Mouse (Mus musculus) frontal cortex, postnatal 14 days (tissue): ENCODE measurements around the gene Esp3.
"Not testable (repeated sequence)": the region's sequence is repeated elsewhere in the genome, so short reads cannot be mapped to it uniquely, and the experiment has no call there.

ENCODE experiments used
- DNase-seq, 2 experiments: peaks; one replicate each; pipeline ENCODE4 v3.0.0; 2022; ENCODE audit warnings: low spot score in 2 of 2

Gene Esp3

GRCm38 (mm10) chr17:40631775-40632174, at the start of gene Esp3:
Gene Esp3, plus strand, starts transcription at chr17:40632075.
- DNase-seq, result not testable (repeated sequence)

DNA sequence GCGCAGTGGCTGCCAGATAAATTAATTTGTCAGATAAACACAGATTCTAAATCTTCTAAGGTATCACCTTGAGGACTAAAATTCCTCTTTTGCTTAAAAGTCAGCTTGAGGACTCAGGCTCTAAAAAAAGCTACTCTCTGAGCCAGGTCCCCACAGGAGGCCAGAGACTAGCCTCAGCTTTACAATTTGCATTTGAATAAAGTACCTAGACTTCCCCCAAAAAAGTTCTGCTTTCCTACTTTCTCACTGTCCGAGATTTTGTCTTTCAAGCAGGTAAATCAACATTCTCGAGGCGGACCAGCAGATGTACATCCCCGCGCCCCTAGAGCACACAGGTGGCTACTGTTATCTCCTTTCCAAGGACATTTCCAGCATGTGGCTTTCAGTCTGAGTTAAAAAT, 48.0 kb upstream of the Esp3 start:
- DNase-seq, result not testable (repeated sequence)

- DNase-seq, result no peak
Measured at GRCm38 (mm10) chr17:40591297-40591696, 40.6 kb upstream of the Esp3 start.

GRCm38 (mm10) chr17:40598294-40598693, 33.6 kb upstream of the Esp3 start, which contains the start of gene Esp4:
Gene Esp4, plus strand, starts transcription at chr17:40598594.
- no peak for DNase-seq

DNA sequence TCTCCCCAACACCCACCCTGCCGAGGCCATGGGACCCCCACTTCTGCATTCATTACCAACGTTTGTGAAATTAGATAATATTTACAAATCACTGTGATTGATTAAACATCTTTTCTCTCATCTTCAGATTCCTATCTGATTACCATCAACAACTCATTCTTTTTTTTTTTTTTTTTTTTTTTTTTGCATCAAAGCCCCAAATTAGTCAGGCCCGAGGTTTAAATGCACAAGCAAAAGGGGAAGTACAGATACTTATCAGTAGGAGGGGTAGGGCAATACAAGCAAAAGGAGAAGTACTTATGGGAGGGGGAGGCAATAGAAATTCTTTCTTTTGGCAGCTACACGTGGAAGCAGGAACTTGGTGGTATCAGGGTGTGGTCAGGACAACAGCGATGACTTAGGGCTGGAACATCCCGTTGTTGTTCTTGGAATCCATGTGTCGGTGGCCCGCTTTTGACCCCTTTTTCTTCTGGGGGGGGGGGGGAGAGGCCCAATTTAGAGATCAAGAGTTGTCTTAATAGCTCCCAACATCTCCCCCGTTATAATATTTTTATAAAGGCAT, 30.3 kb downstream of the Esp3 start:
- not testable (repeated sequence) for DNase-seq

GRCm38 (mm10) chr17:40663161-40663811, 31.4 kb downstream of the Esp3 start:
- not testable (repeated sequence) for DNase-seq
